Mouse (Mus musculus): Measurements from ENCODE around the gene Prss22.
"Not testable (repeated sequence)": the region's sequence is repeated elsewhere in the genome, so short reads cannot be mapped to it uniquely, and the experiment has no call there.

Gene Prss22

GRCm38 (mm10) chr17:23947486-23947885 is 50.4 kb downstream of the Prss22 start:
- not testable (repeated sequence) for DNase-seq (ENCODE audit: low read depth, low spot score)

All from embryo, embryonic 11.5 days (tissue).